Mouse (Mus musculus) hindbrain, embryonic 16.5 days (tissue): ENCODE data around the gene Caml. TPM values are rescaled to one million over a fixed set of nuclear protein-coding genes. Genes with fewer than 3 reads are reported as not detected.

Source experiments
- ATAC-seq: fragments of 200-750 bp; cut with Nextera tagmentation; 2 replicates; pipeline ENCODE4 v1.8.0; 2017; ENCODE audit warnings: moderate TSS enrichment, moderate library complexity
- H3K27ac ChIP-seq: fragments of 300-500 bp; sonication (generic); 2 replicates; pipeline ENCODE4 v1.5.1; 2014; ENCODE audit warnings: low read depth, mild to moderate bottlenecking, control low read depth, low read length, moderate library complexity
- H3K27me3 ChIP-seq: fragments of 300-500 bp; sonication (generic); replicated peaks from 2 replicates; pipeline ENCODE4 v1.6.1; 2014; ENCODE audit warnings: low read length; ENCODE audit not compliant: control insufficient read depth, insufficient read depth
- H3K36me3 ChIP-seq: fragments of 300-500 bp; sonication (generic); 2 replicates; pipeline ENCODE4 v1.6.1; 2014; ENCODE audit warnings: mild to moderate bottlenecking, low read length, moderate library complexity, mixed read lengths; ENCODE audit not compliant: control insufficient read depth, insufficient read depth
- H3K4me1 ChIP-seq: fragments of 300-500 bp; sonication (generic); 2 replicates; pipeline ENCODE4 v1.6.1; 2014; ENCODE audit warnings: low read depth, low read length; ENCODE audit not compliant: control insufficient read depth, insufficient read depth
- H3K4me2 ChIP-seq: fragments of 300-500 bp; sonication (generic); 2 replicates; pipeline ENCODE4 v1.6.1; 2014; ENCODE audit warnings: mild to moderate bottlenecking, low read length, control low read depth, moderate library complexity
- H3K4me3 ChIP-seq: fragments of 300-500 bp; sonication (generic); 2 replicates; pipeline ENCODE4 v1.5.1; 2014; ENCODE audit warnings: mild to moderate bottlenecking, low read length, control low read depth, moderate library complexity
- H3K9ac ChIP-seq: fragments of 300-500 bp; sonication (generic); 2 replicates; pipeline ENCODE4 v1.6.1; 2014; ENCODE audit warnings: low read depth, mild to moderate bottlenecking, control low read depth, low read length, moderate library complexity
- H3K9me3 ChIP-seq: fragments of 300-500 bp; sonication (generic); 2 replicates; pipeline ENCODE4 v1.6.1; 2014; ENCODE audit warnings: mild to moderate bottlenecking, low read length, moderate library complexity; ENCODE audit not compliant: control insufficient read depth
- WGBS: fragments of 180-500 bp; shearing (Covaris S2); extraction: QIAGEN DNeasy Blood & Tissue Kit; methylation state at CpG from one replicate; pipeline ENCODE4 v1.1.7; 2014; 5-methylcytosine and 5-hydroxymethylcytosine counted together
- polyA plus RNA-seq: library from polyadenylated mRNA; unstranded; fragments of >200 nt; fragmentation: Nextera tagmentation; extraction: Ambion mirVana; gene quantifications from 2 replicates; pipeline ENCODE4 v1.2.1, GENCODE M21; 2015

The Caml gene
- polyA plus RNA-seq, 1 experiment from 2014 or later = 108 TPM

- peaks cover 14% of the 10 kb centered on the region for H3K4me1 ChIP-seq
- H3K27ac ChIP-seq = no peak overlapping the region
- no peak for ATAC-seq
- no peak overlapping the region for H3K4me2 ChIP-seq
- peaks cover 27% of the 10 kb centered on the region for H3K36me3 ChIP-seq
- no peak overlapping the region for H3K9ac ChIP-seq
- no peaks in the 10 kb centered on the region for H3K9me3 ChIP-seq
- 68% methylated on average over 12 of the region's 12 CpGs for WGBS
- H3K27me3 ChIP-seq = no peaks in the 10 kb centered on the region
- H3K4me3 ChIP-seq = no peak overlapping the region
Measured at GRCm38 (mm10) chr13:55595375-55595774, 27.4 kb upstream of the Caml start.

- Histone ChIP-seq H3K4me1 (peaks cover 21% of the 10 kb centered on the region), H3K36me3 (peaks cover 27% of the 10 kb centered on the region), H3K9ac (no peak overlapping the region), H3K27me3 (no peaks in the 10 kb centered on the region), H3K27ac (no peak overlapping the region), H3K9me3 (no peaks in the 10 kb centered on the region), H3K4me3 (no peak overlapping the region), H3K4me2 (no peak overlapping the region)
- WGBS = 96% methylated on average over 12 of the region's 12 CpGs
- no peak for ATAC-seq
Measured at GRCm38 (mm10) chr13:55596802-55597201, 26.0 kb upstream of the Caml start.

- peak within 1 kb of the TSS; percentile 86 for H3K4me3 ChIP-seq
- H3K36me3 ChIP-seq = peaks cover 33% of the 10 kb centered on the region
- WGBS = 9% methylated on average over 47 of the region's 51 CpGs
- H3K4me1 ChIP-seq = peaks cover 18% of the 10 kb centered on the region
- no peaks in the 10 kb centered on the region for H3K27me3 ChIP-seq
- H3K27ac ChIP-seq = peak within 1 kb of the TSS; percentile 80
- ATAC-seq = peak; percentile 92
- peak within 1 kb of the TSS; percentile 91 for H3K9ac ChIP-seq
- peak within 1 kb of the TSS; percentile 76 for H3K4me2 ChIP-seq
- no peaks in the 10 kb centered on the region for H3K9me3 ChIP-seq
Measured at GRCm38 (mm10) chr13:55599566-55600540, 23.0 kb upstream of the Caml start, which contains the start of gene B4galt7. B4galt7 (plus strand) TSS chr13:55599896.

GRCm38 (mm10) chr13:55600657-55601056 is 22.1 kb upstream of the Caml start:
- peak overlapping the region; percentile 76 for H3K4me2 ChIP-seq
- H3K4me1 ChIP-seq = peaks cover 18% of the 10 kb centered on the region
- H3K27ac ChIP-seq = no peak overlapping the region
- no peaks in the 10 kb centered on the region for H3K9me3 ChIP-seq
- peak overlapping the region; percentile 91 for H3K9ac ChIP-seq
- peaks cover 26% of the 10 kb centered on the region for H3K36me3 ChIP-seq
- 15% methylated on average over 9 of the region's 9 CpGs for WGBS
- ATAC-seq = peak; percentile 35; the same call in 1 of the 2 replicates
- H3K27me3 ChIP-seq = no peaks in the 10 kb centered on the region
- H3K4me3 ChIP-seq = peak overlapping the region; percentile 86

GRCm38 (mm10) chr13:55601611-55602010 is 21.2 kb upstream of the Caml start:
- peaks cover 20% of the 10 kb centered on the region for H3K36me3 ChIP-seq
- H3K4me3 ChIP-seq = no peak overlapping the region
- 5% methylated on average over 3 of the region's 3 CpGs for WGBS
- peaks cover 18% of the 10 kb centered on the region for H3K4me1 ChIP-seq
- no peak for ATAC-seq
- peak overlapping the region; percentile 36; the same call in 1 of the 2 replicates for H3K4me2 ChIP-seq
- H3K27me3 ChIP-seq = no peaks in the 10 kb centered on the region
- no peak overlapping the region for H3K27ac ChIP-seq
- no peaks in the 10 kb centered on the region for H3K9me3 ChIP-seq
- H3K9ac ChIP-seq = no peak overlapping the region

- ATAC-seq = no peak
- Histone ChIP-seq H3K9ac (no peak overlapping the region), H3K36me3 (peaks cover 20% of the 10 kb centered on the region), H3K27me3 (no peaks in the 10 kb centered on the region), H3K27ac (no peak overlapping the region), H3K9me3 (no peaks in the 10 kb centered on the region), H3K4me2 (no peak overlapping the region), H3K4me1 (peaks cover 13% of the 10 kb centered on the region), H3K4me3 (no peak overlapping the region)
- 89% methylated on average over 3 of the region's 3 CpGs for WGBS
Measured at GRCm38 (mm10) chr13:55604606-55605005, 18.2 kb upstream of the Caml start.

- Histone ChIP-seq H3K27me3 (no peaks in the 10 kb centered on the region), H3K9me3 (no peaks in the 10 kb centered on the region), H3K4me1 (peaks cover 2% of the 10 kb centered on the region; the same call in 1 of the 2 replicates), H3K4me2 (no peak overlapping the region), H3K27ac (no peak overlapping the region), H3K9ac (no peak overlapping the region), H3K4me3 (no peak overlapping the region), H3K36me3 (peaks cover 23% of the 10 kb centered on the region)
- no peak for ATAC-seq
- WGBS = 85% methylated on average over 10 of the region's 10 CpGs
Measured at GRCm38 (mm10) chr13:55606899-55607623, 15.7 kb upstream of the Caml start.

GRCm38 (mm10) chr13:55607624-55608006 is 15.2 kb upstream of the Caml start:
- ATAC-seq = no peak
- 90% methylated on average over 2 of the region's 2 CpGs for WGBS
- Histone ChIP-seq H3K9me3 (no peaks in the 10 kb centered on the region), H3K9ac (no peak overlapping the region), H3K36me3 (peaks cover 23% of the 10 kb centered on the region), H3K4me1 (no peaks in the 10 kb centered on the region), H3K27ac (no peak overlapping the region), H3K4me2 (no peak overlapping the region), H3K4me3 (no peak overlapping the region), H3K27me3 (no peaks in the 10 kb centered on the region)

- Histone ChIP-seq H3K27me3 (no peaks in the 10 kb centered on the region), H3K36me3 (peaks cover 14% of the 10 kb centered on the region), H3K9me3 (no peaks in the 10 kb centered on the region), H3K27ac (no peak overlapping the region), H3K9ac (no peak overlapping the region), H3K4me3 (no peak overlapping the region), H3K4me1 (no peaks in the 10 kb centered on the region), H3K4me2 (no peak overlapping the region)
- no peak for ATAC-seq
- 91% methylated on average over 7 of the region's 7 CpGs for whole genome bisulfite sequencing
Measured at GRCm38 (mm10) chr13:55611996-55612395, 10.8 kb upstream of the Caml start.
